Comparison of ENCODE assay signal across 8 mouse cellular contexts in the genomic region with DNA sequence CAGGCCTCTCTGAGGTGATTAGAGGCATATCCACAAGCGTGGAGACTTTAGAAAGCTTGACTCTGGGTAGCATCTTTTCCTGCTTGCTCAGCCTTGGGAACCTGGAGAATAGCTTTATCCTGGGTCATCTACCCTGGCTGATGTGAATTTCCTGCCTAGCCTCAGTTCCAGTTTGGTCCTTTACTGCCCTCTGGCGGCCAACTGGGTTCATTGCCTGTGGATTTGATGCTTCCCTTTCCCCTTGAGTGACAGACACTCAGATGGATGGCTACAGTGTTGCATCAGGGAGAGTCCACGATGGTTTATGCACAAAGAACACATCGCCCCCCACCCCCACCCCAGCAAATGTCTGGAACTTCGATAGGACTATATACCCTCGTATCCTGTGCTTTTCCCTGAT.
DNase-seq lines count a peak whose midpoint lies in the region; TF ChIP-seq lines count a peak whose summit lies in the region.

No protein-coding gene starts in this region.

- DNase-seq in B cell, adult 2 months: peak; percentile 14 to 22
- peak; percentile 86 for DNase-seq in adrenal gland, postnatal 10 days
- DNase-seq in embryo, embryonic 11 days: peak; percentile 79
- DNase-seq in heart, adult 9 months (ENCODE audit: low spot score in 2 of 2): peak; percentile 7 to 38
- DNase-seq in kidney, postnatal 36 days: peak; percentile 60 to 85
- DNase-seq in lung, adult 2 months: peak; percentile 58
- peak; percentile 91 for DNase-seq in retina, embryonic 14.5 days (ENCODE audit: low spot score)
- peak; percentile 72 for DNase-seq in urinary bladder, postnatal 25 days (ENCODE audit: low spot score)

- TF ChIP-seq POLR2A in lung, adult 2 months (IDR thresholded peaks at IDR 0.05; ENCODE audit: borderline replicate concordance, extremely low read depth, low read depth, low read length): no peak

- H3K4me3 ChIP-seq in lung, adult 2 months (replicated peaks; ENCODE audit: extremely low read depth, low read depth, low read length): no peak overlapping the region

- 7% methylated on average over 6 of the region's 6 CpGs for WGBS in lung, adult 2 months

- no peaks in the 10 kb centered on the region for H3K4me1 ChIP-seq in lung, adult 2 months (ENCODE audit: control insufficient read depth, insufficient read depth, low read length)

- TF ChIP-seq CTCF in lung, adult 2 months (IDR thresholded peaks at IDR 0.05; ENCODE audit: insufficient read depth, low read length): peak; percentile 87

Comparison
In these comparisons a context has a peak if more than half of its experiments do, and no peak if none do; other contexts are left out.
1. DNase-seq: peak in every context shown above with its lines; median percentile 91 in retina, embryonic 14.5 days; 86 in adrenal gland, postnatal 10 days; 79 in embryo, embryonic 11 days; 72 in kidney, postnatal 36 days; 72 in urinary bladder, postnatal 25 days; 58 in lung, adult 2 months; 22 in heart, adult 9 months; 18 in B cell, adult 2 months.